Mouse (Mus musculus) neural tube, embryonic 13.5 days (tissue): ENCODE data around the gene Pus7l. TPM values are rescaled to one million over a fixed set of nuclear protein-coding genes. Genes with fewer than 3 reads are reported as not detected.
A peak's percentile ranks its signal among the peaks of the same experiment; 100 is the strongest.

Source experiments
- ATAC-seq: fragments of 200-750 bp; cut with Nextera tagmentation; 2 replicates; pipeline ENCODE4 v1.8.0; 2017; ENCODE audit warnings: low read depth, mild to moderate bottlenecking, moderate TSS enrichment, moderate library complexity
- H3K27ac ChIP-seq: fragments of 300-500 bp; sonication (generic); replicated peaks from 2 replicates; pipeline ENCODE4 v1.5.1; 2015; ENCODE audit warnings: moderate library complexity, mild to moderate bottlenecking, inconsistent platforms
- H3K27me3 ChIP-seq: fragments of 300-500 bp; sonication (generic); 2 replicates; pipeline ENCODE4 v1.6.1; 2015; ENCODE audit warnings: mild to moderate bottlenecking, inconsistent platforms
- H3K36me3 ChIP-seq: fragments of 300-500 bp; sonication (generic); 2 replicates; pipeline ENCODE4 v1.6.1; 2015; ENCODE audit warnings: mild to moderate bottlenecking, inconsistent platforms
- H3K4me1 ChIP-seq: fragments of 300-500 bp; sonication (generic); replicated peaks from 2 replicates; pipeline ENCODE4 v1.6.1; 2015; ENCODE audit warnings: inconsistent platforms
- H3K4me2 ChIP-seq: fragments of 300-500 bp; sonication (generic); 2 replicates; pipeline ENCODE4 v1.6.1; 2015; ENCODE audit warnings: inconsistent platforms, mild to moderate bottlenecking, moderate library complexity
- H3K4me3 ChIP-seq: fragments of 300-500 bp; sonication (generic); 2 replicates; pipeline ENCODE4 v1.5.1; 2015; ENCODE audit warnings: mild to moderate bottlenecking, inconsistent platforms
- H3K9ac ChIP-seq: fragments of 300-500 bp; sonication (generic); 2 replicates; pipeline ENCODE4 v1.6.1; 2015; ENCODE audit warnings: moderate library complexity, mild to moderate bottlenecking, inconsistent platforms
- H3K9me3 ChIP-seq: fragments of 300-500 bp; sonication (generic); 2 replicates; pipeline ENCODE4 v1.6.1; 2016; ENCODE audit warnings: inconsistent platforms
- WGBS: fragments of 180-500 bp; shearing (Covaris S2); methylation state at CpG from one replicate; pipeline ENCODE4 v1.1.7; 2015; 5-methylcytosine and 5-hydroxymethylcytosine counted together
- polyA plus RNA-seq: library from polyadenylated mRNA; unstranded; fragments of >200 nt; fragmentation: Nextera tagmentation; extraction: Ambion mirVana; gene quantifications from 2 replicates; pipeline ENCODE4 v1.2.1, GENCODE M21; 2015

Pus7l gene
- polyA plus RNA-seq: 7.1 and 8.4 TPM in 2 replicates

DNA sequence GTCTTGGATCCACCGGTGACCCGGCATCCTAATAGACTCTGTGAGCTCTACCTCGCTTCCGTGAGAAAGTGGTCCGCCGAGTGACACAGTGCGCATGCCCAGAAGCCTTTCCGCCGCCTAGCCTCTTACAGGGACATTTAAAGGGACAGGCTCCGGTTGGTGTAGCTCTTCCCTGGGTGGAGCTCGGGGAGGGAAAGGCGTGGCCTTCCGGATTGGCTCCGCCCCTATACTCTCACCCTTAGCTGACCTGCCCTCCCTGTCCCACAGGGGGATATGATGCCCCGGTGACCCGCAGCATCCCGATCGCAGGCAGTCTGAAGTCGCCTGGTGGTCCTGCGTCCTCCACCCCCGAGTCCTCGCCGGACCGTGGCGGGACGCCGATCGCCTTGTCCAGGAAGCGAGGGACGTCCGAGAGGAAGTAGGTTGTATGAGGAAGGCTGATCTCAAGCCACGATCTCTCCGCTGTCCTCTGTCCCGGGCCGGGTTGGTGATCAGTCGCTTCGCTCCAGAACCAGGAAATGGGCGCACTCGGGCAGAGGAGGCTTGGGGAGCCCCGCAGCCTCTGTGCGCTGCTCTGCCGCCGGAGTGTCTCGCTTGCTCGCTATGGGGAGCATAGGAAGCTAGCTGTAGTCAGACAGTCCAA, at the start of gene Pus7l, which contains the start of gene Irak4:
TSS of gene Pus7l (minus strand) at position 139 of the 643 bp plus-strand sequence.
TSS of gene Irak4 (plus strand) at position 235 of the 643 bp plus-strand sequence.
- peak within 1 kb of the TSS; percentile 68; the same call in 1 of the 2 replicates for H3K27ac ChIP-seq
- H3K9me3 ChIP-seq: no peaks in the 10 kb centered on the region
- peak within 1 kb of the TSS; percentile 78 for H3K4me2 ChIP-seq
- WGBS: under 1% methylated on average over 45 of the region's 45 CpGs
- no peaks in the 10 kb centered on the region for H3K27me3 ChIP-seq
- peaks cover 6% of the 10 kb centered on the region for H3K4me1 ChIP-seq
- ATAC-seq: peak; percentile 99
- H3K4me3 ChIP-seq: peak within 1 kb of the TSS; percentile 63
- H3K36me3 ChIP-seq: no peaks in the 10 kb centered on the region
- peak within 1 kb of the TSS; percentile 69 for H3K9ac ChIP-seq

DNA sequence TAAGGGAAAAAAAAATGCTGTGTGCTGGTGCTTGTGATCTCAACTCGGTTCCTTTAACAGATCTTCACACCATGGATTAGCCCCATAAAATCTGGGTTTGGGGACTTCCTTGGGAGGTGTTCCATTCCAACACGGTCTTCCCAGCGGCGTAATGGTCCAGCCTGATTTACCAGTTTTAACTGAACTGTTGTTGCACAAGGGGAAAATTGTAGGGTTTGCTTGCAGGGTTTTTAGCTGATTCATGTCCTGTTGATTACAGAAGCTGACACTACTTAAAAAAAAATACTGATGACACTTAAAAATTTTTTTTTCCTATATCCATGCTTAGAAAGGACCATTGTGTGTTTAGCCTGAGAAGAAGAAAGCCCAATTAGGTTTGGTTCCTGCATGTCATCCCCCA, 48.0 kb upstream of the Pus7l start:
- no peak overlapping the region for H3K4me2 ChIP-seq
- no peak for ATAC-seq
- no peak overlapping the region for H3K4me3 ChIP-seq
- H3K27me3 ChIP-seq: no peaks in the 10 kb centered on the region
- H3K4me1 ChIP-seq: peaks cover 19% of the 10 kb centered on the region
- 71% methylated on average over 4 of the region's 4 CpGs for WGBS
- H3K27ac ChIP-seq: no peak overlapping the region
- H3K36me3 ChIP-seq: no peaks in the 10 kb centered on the region
- no peaks in the 10 kb centered on the region for H3K9me3 ChIP-seq
- H3K9ac ChIP-seq: no peak overlapping the region

DNA sequence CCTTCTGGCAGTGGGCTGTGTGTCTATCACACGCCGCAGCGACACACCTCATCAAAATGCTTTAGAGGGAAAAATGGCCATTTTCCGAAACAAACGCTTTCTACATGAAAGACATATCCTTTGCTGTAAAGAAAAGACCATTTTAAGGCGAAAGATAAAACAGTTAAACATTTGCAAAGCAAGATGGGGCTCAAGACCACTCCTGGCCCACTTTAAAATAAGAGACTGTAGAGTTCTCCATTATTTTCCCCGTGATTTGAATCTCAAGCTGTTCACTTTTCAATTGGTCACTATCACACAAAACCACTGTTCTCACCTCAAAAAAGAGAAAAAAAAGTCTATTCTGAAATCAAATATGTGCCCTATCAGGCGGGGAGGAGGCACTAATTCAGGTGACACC, 46.7 kb upstream of the Pus7l start:
- no peaks in the 10 kb centered on the region for H3K9me3 ChIP-seq
- peak overlapping the region; percentile 96 for H3K4me3 ChIP-seq
- no peaks in the 10 kb centered on the region for H3K27me3 ChIP-seq
- peak overlapping the region; percentile 51 for H3K4me2 ChIP-seq
- H3K27ac ChIP-seq: peak overlapping the region; percentile 39; the same call in 1 of the 2 replicates
- ATAC-seq: peak; percentile 17
- H3K36me3 ChIP-seq: peaks cover 7% of the 10 kb centered on the region; the same call in 1 of the 2 replicates
- WGBS: 13% methylated on average over 8 of the region's 8 CpGs
- H3K9ac ChIP-seq: peak overlapping the region; percentile 63
- H3K4me1 ChIP-seq: peaks cover 19% of the 10 kb centered on the region

- WGBS: under 1% methylated on average over 69 of the region's 70 CpGs
- no peaks in the 10 kb centered on the region for H3K9me3 ChIP-seq
- no peaks in the 10 kb centered on the region for H3K27me3 ChIP-seq
- ATAC-seq: peak; percentile 99
- H3K4me1 ChIP-seq: peaks cover 19% of the 10 kb centered on the region
- H3K36me3 ChIP-seq: peaks cover 14% of the 10 kb centered on the region
- peak within 1 kb of the TSS; percentile 78 for H3K4me2 ChIP-seq
- peak within 1 kb of the TSS; percentile 90 for H3K27ac ChIP-seq
- peak within 1 kb of the TSS; percentile 96 for H3K4me3 ChIP-seq
- H3K9ac ChIP-seq: peak within 1 kb of the TSS; percentile 94
Measured at GRCm38 (mm10) chr15:94589219-94590075, 46.1 kb upstream of the Pus7l start, which contains the start of gene Twf1. TSS of gene Twf1 (minus strand) at chr15:94589889.

DNA sequence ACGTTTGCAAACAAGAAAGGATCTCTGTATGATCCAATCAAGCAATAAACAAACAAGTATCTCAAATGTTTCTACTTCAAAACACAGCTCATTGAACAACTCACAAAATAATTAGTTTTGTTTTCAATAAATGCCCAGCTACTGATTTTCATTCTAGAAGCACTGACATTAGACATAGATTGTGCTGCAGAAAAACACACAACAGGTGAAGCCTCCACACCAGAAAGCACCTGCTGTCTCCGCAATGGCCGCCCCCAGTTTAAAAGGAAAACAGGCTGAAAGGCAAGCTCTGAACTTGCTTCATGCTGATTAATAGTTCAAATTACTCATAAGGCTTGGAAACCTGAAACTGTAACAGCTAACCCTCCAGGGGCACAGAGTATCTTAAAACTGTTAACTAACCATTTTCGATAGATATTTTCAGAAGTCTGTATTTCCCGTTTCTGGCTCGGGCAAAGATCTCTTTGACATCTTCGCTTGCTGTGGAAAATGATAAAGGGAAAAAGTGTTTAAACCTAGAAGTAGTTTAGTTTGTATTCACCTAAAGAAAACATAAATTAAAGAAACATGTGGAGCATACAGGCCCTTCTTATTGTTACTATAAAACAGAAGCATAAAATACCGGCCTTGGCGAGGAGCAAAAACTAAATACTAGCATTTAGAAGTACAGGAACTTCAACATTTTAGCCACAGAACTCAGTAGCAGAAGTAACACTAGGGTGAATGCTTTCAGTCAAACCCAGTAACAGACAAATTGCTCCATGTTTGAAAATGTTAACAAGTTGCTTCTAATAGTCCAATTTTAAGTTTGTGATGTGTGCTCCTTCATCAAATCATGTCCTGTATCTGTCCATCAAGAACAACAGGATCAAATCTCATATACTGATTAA, 44.7 kb upstream of the Pus7l start:
- no peak for ATAC-seq
- 85% methylated on average over 9 of the region's 9 CpGs for WGBS
- Histone ChIP-seq H3K9ac (peak overlapping the region; percentile 94; the same call in 1 of the 2 replicates), H3K4me2 (peak overlapping the region; percentile 78), H3K4me3 (peak overlapping the region; percentile 96), H3K27ac (no peak overlapping the region), H3K4me1 (peaks cover 19% of the 10 kb centered on the region), H3K27me3 (no peaks in the 10 kb centered on the region), H3K9me3 (no peaks in the 10 kb centered on the region), H3K36me3 (peaks cover 27% of the 10 kb centered on the region)

GRCm38 (mm10) chr15:94584738-94585137, 41.4 kb upstream of the Pus7l start:
- Histone ChIP-seq H3K9ac (no peak overlapping the region), H3K9me3 (no peaks in the 10 kb centered on the region), H3K27me3 (no peaks in the 10 kb centered on the region), H3K4me1 (peaks cover 22% of the 10 kb centered on the region), H3K36me3 (peaks cover 58% of the 10 kb centered on the region), H3K27ac (no peak overlapping the region), H3K4me3 (no peak overlapping the region), H3K4me2 (no peak overlapping the region)
- no peak for ATAC-seq
- WGBS: 78% methylated on average over 4 of the region's 4 CpGs

DNA sequence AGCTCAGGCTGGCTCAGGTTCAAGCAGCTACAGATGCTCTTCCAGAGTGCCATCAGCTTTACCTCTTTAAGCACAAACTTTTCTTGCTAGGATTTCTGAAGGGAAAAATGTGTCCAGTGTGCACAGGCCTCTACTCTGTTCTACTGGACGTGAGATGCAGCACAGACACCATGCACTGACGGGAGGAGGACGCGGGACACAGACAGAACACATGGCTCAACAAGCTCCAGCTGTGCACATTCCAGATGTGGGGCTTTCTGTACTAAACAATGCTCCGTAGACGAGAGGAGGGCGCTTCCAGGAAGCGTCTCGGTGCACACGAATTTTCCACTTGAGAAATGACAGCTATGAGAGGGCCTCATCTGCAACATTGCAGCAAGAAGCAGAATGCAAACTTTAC, 39.8 kb upstream of the Pus7l start:
- WGBS: 88% methylated on average over 10 of the region's 10 CpGs
- peaks cover 13% of the 10 kb centered on the region for H3K4me1 ChIP-seq
- H3K4me3 ChIP-seq: no peak overlapping the region
- no peak for ATAC-seq
- H3K4me2 ChIP-seq: no peak overlapping the region
- H3K36me3 ChIP-seq: peaks cover 72% of the 10 kb centered on the region
- no peaks in the 10 kb centered on the region for H3K9me3 ChIP-seq
- no peak overlapping the region for H3K27ac ChIP-seq
- no peaks in the 10 kb centered on the region for H3K27me3 ChIP-seq
- no peak overlapping the region for H3K9ac ChIP-seq

DNA sequence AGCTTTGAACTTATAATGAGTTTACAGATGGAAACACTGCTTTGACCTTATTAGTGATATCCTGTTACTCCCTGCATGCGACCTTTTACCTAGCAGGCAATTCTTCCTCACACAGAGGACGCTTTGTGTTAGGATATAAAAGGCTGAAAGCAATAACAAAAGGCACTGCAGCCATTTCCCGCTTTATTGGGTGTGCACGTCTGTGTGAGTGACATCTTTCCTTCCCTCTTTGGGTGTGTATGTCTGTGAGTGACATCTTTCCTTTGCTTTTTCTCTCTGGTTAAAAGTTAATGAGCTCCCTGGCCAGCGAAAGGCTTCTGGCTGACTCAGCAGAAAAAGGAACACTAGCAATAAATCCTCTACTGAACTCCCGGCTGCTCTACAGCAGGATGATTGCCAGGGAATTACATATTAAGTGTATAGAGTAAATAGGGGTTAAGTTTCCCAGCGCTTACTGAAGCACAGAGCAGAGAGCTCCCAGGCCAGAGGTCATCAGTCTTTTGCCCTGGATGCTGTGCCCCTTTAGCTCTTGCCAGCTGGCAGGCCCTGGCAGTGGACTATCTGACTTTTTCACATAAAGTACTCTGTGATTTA, 38.8 kb upstream of the Pus7l start:
- Histone ChIP-seq H3K4me3 (no peak overlapping the region), H3K36me3 (peaks cover 74% of the 10 kb centered on the region)
- WGBS: 16% methylated on average over 7 of the region's 7 CpGs

GRCm38 (mm10) chr15:94574566-94575268, 31.4 kb upstream of the Pus7l start:
- Histone ChIP-seq H3K9ac (no peak overlapping the region), H3K4me2 (no peak overlapping the region), H3K4me1 (no peaks in the 10 kb centered on the region), H3K27me3 (no peaks in the 10 kb centered on the region), H3K4me3 (no peak overlapping the region), H3K27ac (no peak overlapping the region), H3K9me3 (no peaks in the 10 kb centered on the region), H3K36me3 (peaks cover 16% of the 10 kb centered on the region)
- 35% methylated on average over 4 of the region's 4 CpGs for WGBS
- no peak for ATAC-seq

More for the DNA sequence above, 38.8 kb upstream of the Pus7l start:
- no peak overlapping the region for H3K27ac ChIP-seq
- H3K9me3 ChIP-seq: no peaks in the 10 kb centered on the region
- no peak overlapping the region for H3K9ac ChIP-seq
- H3K4me2 ChIP-seq: no peak overlapping the region
- peaks cover 7% of the 10 kb centered on the region for H3K4me1 ChIP-seq
- no peak for ATAC-seq
- no peaks in the 10 kb centered on the region for H3K27me3 ChIP-seq

DNA sequence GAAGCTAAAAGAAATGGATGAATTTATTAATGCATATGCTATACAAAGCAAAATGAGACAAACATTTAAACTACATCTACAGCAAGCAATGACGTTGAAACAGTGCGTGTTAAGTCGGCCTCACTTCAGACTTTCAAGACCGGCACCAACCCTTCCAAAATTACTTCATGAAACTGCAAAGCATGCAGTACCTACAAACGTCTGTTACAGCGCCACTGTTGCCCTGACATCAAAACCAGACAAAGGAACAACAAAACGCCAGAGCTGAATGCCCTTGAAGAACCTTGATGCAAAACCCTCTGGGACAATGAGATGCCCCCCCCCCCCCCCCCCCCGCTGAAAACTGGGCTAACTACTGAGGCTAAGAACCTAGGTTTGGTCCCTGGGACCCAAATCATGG, 29.4 kb upstream of the Pus7l start:
- H3K4me2 ChIP-seq: no peak overlapping the region
- 79% methylated on average over 7 of the region's 8 CpGs for WGBS
- no peak for ATAC-seq
- H3K4me1 ChIP-seq: no peaks in the 10 kb centered on the region
- H3K9me3 ChIP-seq: no peaks in the 10 kb centered on the region
- no peak overlapping the region for H3K27ac ChIP-seq
- H3K4me3 ChIP-seq: no peak overlapping the region
- H3K36me3 ChIP-seq: no peaks in the 10 kb centered on the region
- no peak overlapping the region for H3K9ac ChIP-seq
- no peaks in the 10 kb centered on the region for H3K27me3 ChIP-seq

DNA sequence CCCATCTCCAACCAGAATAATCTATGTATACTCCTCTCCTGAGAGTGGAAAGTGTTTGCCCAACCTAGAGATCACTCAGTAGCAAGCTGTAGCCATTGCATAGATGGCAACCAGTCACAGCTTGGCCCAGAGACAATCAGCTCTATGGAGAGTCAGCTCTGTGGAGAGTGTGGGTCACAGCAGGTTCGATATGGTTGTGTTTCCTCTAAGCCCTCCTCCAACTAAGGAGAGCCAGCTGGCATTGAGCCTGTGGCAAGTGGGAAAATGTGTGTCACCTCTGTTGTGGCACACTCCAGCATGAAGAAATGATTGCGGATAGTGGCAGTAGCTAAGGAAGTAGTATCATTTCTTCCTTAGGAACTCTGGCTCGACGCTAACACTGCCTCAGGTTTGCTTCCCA, 28.2 kb upstream of the Pus7l start:
- no peaks in the 10 kb centered on the region for H3K4me1 ChIP-seq
- H3K9me3 ChIP-seq: no peaks in the 10 kb centered on the region
- H3K9ac ChIP-seq: no peak overlapping the region
- H3K4me2 ChIP-seq: no peak overlapping the region
- H3K27me3 ChIP-seq: no peaks in the 10 kb centered on the region
- 87% methylated on average over 4 of the region's 4 CpGs for WGBS
- no peak overlapping the region for H3K4me3 ChIP-seq
- H3K27ac ChIP-seq: no peak overlapping the region
- no peak for ATAC-seq
- H3K36me3 ChIP-seq: no peaks in the 10 kb centered on the region
